Mouse (Mus musculus) brain, embryonic 14.5 days (tissue): ENCODE results near the gene Sec61a2.

Experiments
- CTCF ChIP-seq: fragments of 200-500 bp; IDR thresholded peaks from 2 replicates; pipeline ENCODE4 v1.5.1; 2012; ENCODE audit warnings: inconsistent platforms, mild to moderate bottlenecking, moderate library complexity, borderline replicate concordance; ENCODE audit not compliant: insufficient read depth, insufficient read length; ENCODE audit errors: extremely low read depth
- POLR2A ChIP-seq: fragments of 200-500 bp; IDR thresholded peaks from 2 replicates; pipeline ENCODE4 v1.6.1; 2012; ENCODE audit warnings: mild to moderate bottlenecking, inconsistent platforms, borderline replicate concordance; ENCODE audit not compliant: poor library complexity, insufficient read depth, insufficient read length, severe bottlenecking; ENCODE audit errors: extremely low read depth

- TF ChIP-seq CTCF = no peak
- no peak for TF ChIP-seq POLR2A
These were observed 34.6 kb upstream of the Sec61a2 start for GRCm38 (mm10) chr2:5929793-5930192.
